Mouse (Mus musculus): ENCODE data around the gene E130309D02Rik.

E130309D02Rik gene

GRCm38 (mm10) chr5:143268985-143269362, 46.2 kb downstream of the E130309D02Rik start:
- DNase-seq (ENCODE audit: low spot score), result no peak

GRCm38 (mm10) chr5:143266794-143267193, 48.4 kb downstream of the E130309D02Rik start:
- no peak for DNase-seq (ENCODE audit: low spot score)

GRCm38 (mm10) chr5:143265409-143265808, 49.8 kb downstream of the E130309D02Rik start:
- no peak for DNase-seq (ENCODE audit: low spot score)

GRCm38 (mm10) chr5:143264689-143265088, 50.5 kb downstream of the E130309D02Rik start:
- DNase-seq (ENCODE audit: low spot score), result no peak

GRCm38 (mm10) chr5:143261636-143262035, 53.5 kb downstream of the E130309D02Rik start:
- no peak for DNase-seq (ENCODE audit: low spot score)

GRCm38 (mm10) chr5:143255802-143256201, 59.4 kb downstream of the E130309D02Rik start:
- no peak for DNase-seq (ENCODE audit: low spot score)

GRCm38 (mm10) chr5:143255131-143255519, 60.0 kb downstream of the E130309D02Rik start:
- no peak for DNase-seq (ENCODE audit: low spot score)

GRCm38 (mm10) chr5:143254487-143255130, 60.6 kb downstream of the E130309D02Rik start:
- no peak for DNase-seq (ENCODE audit: low spot score)

GRCm38 (mm10) chr5:143253881-143254486, 61.2 kb downstream of the E130309D02Rik start:
- no peak for DNase-seq (ENCODE audit: low spot score)

GRCm38 (mm10) chr5:143253186-143253880, 61.8 kb downstream of the E130309D02Rik start:
- no peak for DNase-seq (ENCODE audit: low spot score)

- DNase-seq (ENCODE audit: low spot score), result no peak
Measured at GRCm38 (mm10) chr5:143252791-143253185, 62.4 kb downstream of the E130309D02Rik start.

- no peak for DNase-seq (ENCODE audit: low spot score)
Measured at GRCm38 (mm10) chr5:143252039-143252438, 63.1 kb downstream of the E130309D02Rik start.
